Mouse (Mus musculus): ENCODE results near the gene Ccdc103. TPM values are rescaled to one million over a fixed set of nuclear protein-coding genes. Genes with fewer than 3 reads are reported as not detected.
A peak's percentile ranks its signal among the peaks of the same experiment; 100 is the strongest.

The Ccdc103 gene
- total and polyA plus RNA-seq, 2 experiments from 2014 or later: 0.31 to 2.2 TPM

- no peaks in the 10 kb centered on the region for H3K27me3 ChIP-seq (ENCODE audit: insufficient read depth, low read length)
- ATAC-seq (no peak), DNase-seq (ENCODE audit: low spot score) (no peak)
- no peak overlapping the region for H3K27ac ChIP-seq
- WGBS: 73% methylated on average over 4 of the region's 4 CpGs
- no peak overlapping the region for H3K9ac ChIP-seq (replicated peaks; ENCODE audit: low read length)
- H3K36me3 ChIP-seq (ENCODE audit: insufficient read depth, low read length): no peaks in the 10 kb centered on the region
- no peaks in the 10 kb centered on the region for H3K4me1 ChIP-seq (ENCODE audit: insufficient read depth, low read length)
- no peak overlapping the region for H3K4me3 ChIP-seq (ENCODE audit: low read length)
- TF ChIP-seq CTCF (IDR thresholded peaks at IDR 0.05; ENCODE audit: low read depth): no peak
- no peak overlapping the region for H3K4me2 ChIP-seq (ENCODE audit: low read depth, low read length)
- H3K9me3 ChIP-seq (ENCODE audit: low read length): no peaks in the 10 kb centered on the region
These were observed 37.1 kb downstream of the Ccdc103 start for GRCm38 (mm10) chr11:102918077-102918476.

GRCm38 (mm10) chr11:102921491-102921890, 40.5 kb downstream of the Ccdc103 start:
- WGBS: 67% methylated on average over 6 of the region's 6 CpGs
- ATAC-seq (no peak), DNase-seq (ENCODE audit: low spot score) (no peak)
- no peak overlapping the region for H3K4me3 ChIP-seq (ENCODE audit: low read length)
- H3K9ac ChIP-seq (replicated peaks; ENCODE audit: low read length): no peak overlapping the region
- no peaks in the 10 kb centered on the region for H3K9me3 ChIP-seq (ENCODE audit: low read length)
- H3K4me2 ChIP-seq (ENCODE audit: low read depth, low read length): no peak overlapping the region
- no peaks in the 10 kb centered on the region for H3K36me3 ChIP-seq (ENCODE audit: insufficient read depth, low read length)
- no peaks in the 10 kb centered on the region for H3K27me3 ChIP-seq (ENCODE audit: insufficient read depth, low read length)
- H3K27ac ChIP-seq: no peak overlapping the region
- no peaks in the 10 kb centered on the region for H3K4me1 ChIP-seq (ENCODE audit: insufficient read depth, low read length)
- no peak for TF ChIP-seq CTCF (IDR thresholded peaks at IDR 0.05; ENCODE audit: low read depth)

DNA sequence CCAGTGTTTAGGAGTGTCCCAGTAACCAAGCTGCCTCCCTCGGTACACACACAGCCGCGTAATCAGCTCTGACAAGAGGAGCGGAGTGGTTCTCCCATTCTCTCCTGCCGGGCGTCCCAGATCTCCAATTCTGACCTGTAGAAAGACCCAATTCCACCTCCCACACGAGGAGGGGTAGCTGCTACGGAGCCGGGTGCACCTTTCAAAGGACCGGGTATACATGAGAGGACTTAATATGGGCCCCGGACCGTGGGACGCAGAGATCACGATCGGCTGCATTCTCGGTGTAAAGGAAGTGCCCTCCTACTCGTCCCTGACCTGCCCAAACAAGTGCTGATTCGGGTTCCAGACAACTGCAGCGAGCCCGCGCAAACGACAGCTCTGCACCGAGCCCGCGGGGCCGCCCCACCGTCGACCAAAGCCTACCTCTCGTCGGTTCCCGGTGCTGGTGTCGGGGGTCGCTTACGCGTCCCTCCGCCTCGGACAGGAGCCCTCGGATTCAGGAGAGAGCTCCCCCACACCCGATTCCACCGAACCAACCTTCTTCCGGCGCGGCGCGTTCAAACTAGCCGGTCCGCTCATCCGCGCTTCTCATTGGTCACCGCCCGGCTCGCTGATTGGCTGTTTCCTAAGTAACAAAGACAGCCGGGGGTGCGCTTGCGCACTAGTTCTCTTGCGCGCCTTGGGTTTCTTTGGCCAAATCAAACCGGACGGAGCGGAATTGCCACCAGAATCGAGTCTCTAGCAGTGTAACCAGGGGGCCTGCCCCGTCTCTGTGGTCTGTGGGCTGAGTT, 43.8 kb downstream of the Ccdc103 start, which contains the start of gene Kif18b:
TSS of gene Kif18b (minus strand) at position 568 of the 794 bp plus-strand sequence.
- DNase-seq (ENCODE audit: low spot score): peak; percentile 98
- Histone ChIP-seq H3K27me3 (ENCODE audit: insufficient read depth, low read length) (no peaks in the 10 kb centered on the region), H3K9ac (replicated peaks; ENCODE audit: low read length) (peak within 1 kb of the TSS; percentile 10; the same call in 1 of the 2 replicates), H3K27ac (peak within 1 kb of the TSS; percentile 67), H3K4me2 (ENCODE audit: low read depth, low read length) (peak within 1 kb of the TSS; percentile 71), H3K4me3 (ENCODE audit: low read length) (peak within 1 kb of the TSS; percentile 53), H3K9me3 (ENCODE audit: low read length) (no peaks in the 10 kb centered on the region), H3K36me3 (ENCODE audit: insufficient read depth, low read length) (no peaks in the 10 kb centered on the region), H3K4me1 (ENCODE audit: insufficient read depth, low read length) (no peaks in the 10 kb centered on the region)
- under 1% methylated on average over 62 of the region's 62 CpGs for WGBS
- TF ChIP-seq CTCF (IDR thresholded peaks at IDR 0.05; ENCODE audit: low read depth): no peak
- peak; percentile 96 for ATAC-seq

DNA sequence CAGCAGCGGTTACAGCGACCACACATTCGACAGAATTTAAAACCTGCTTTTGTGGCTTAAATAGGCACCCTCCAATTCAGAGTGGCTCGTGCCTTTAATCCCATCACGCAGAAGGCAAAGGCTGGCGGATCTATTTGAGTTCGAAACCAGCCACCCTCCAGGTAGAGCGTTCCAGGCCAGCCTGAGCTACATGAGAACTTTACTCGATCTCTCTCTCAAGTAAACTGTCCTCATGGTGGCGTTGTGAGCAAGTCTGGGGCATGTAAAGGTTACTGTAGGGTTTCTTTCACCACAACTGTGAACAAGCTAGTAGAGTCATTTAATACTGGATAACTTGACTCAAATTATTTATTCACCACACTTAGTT, 44.3 kb downstream of the Ccdc103 start:
- peak; percentile 57 for TF ChIP-seq CTCF (IDR thresholded peaks at IDR 0.05; ENCODE audit: low read depth)
- Histone ChIP-seq H3K4me3 (ENCODE audit: low read length) (peak overlapping the region; percentile 53), H3K36me3 (ENCODE audit: insufficient read depth, low read length) (no peaks in the 10 kb centered on the region), H3K9ac (replicated peaks; ENCODE audit: low read length) (0 out of 2 replicates have a peak overlapping the region, but pooled peaks have one; percentile 10), H3K27me3 (ENCODE audit: insufficient read depth, low read length) (no peaks in the 10 kb centered on the region), H3K9me3 (ENCODE audit: low read length) (no peaks in the 10 kb centered on the region), H3K4me2 (ENCODE audit: low read depth, low read length) (peak overlapping the region; percentile 71), H3K4me1 (ENCODE audit: insufficient read depth, low read length) (no peaks in the 10 kb centered on the region), H3K27ac (peak overlapping the region; percentile 67)
- WGBS: 0% methylated on average over 10 of the region's 10 CpGs
- ATAC-seq: peak; percentile 76; the same call in 1 of the 2 replicates
- peak; percentile 62 for DNase-seq (ENCODE audit: low spot score)

DNA sequence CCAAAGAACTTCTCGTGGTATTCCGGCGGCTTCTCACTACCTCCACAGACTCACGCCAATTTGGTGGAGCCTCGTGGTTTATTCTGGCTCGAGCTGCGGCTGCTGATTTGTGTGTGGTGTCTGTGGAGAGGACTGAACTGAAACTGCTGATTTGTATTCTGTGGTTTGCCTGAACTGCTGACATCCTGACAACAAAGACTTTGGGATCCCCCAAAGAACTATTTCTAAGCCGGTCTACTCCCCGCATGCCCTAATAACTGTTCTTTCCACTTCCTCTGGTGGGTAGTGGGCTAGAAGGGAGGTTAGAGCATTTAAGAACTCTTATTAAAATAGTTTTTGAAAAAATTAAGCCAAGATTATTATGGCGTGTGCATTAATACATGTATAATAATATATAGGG, 49.7 kb downstream of the Ccdc103 start:
- no peak overlapping the region for H3K27ac ChIP-seq
- TF ChIP-seq CTCF (IDR thresholded peaks at IDR 0.05; ENCODE audit: low read depth): no peak
- H3K36me3 ChIP-seq (ENCODE audit: insufficient read depth, low read length): no peaks in the 10 kb centered on the region
- H3K27me3 ChIP-seq (ENCODE audit: insufficient read depth, low read length): no peaks in the 10 kb centered on the region
- no peaks in the 10 kb centered on the region for H3K4me1 ChIP-seq (ENCODE audit: insufficient read depth, low read length)
- ATAC-seq (no peak), DNase-seq (ENCODE audit: low spot score) (no peak)
- H3K9me3 ChIP-seq (ENCODE audit: low read length): no peaks in the 10 kb centered on the region
- no peak overlapping the region for H3K4me3 ChIP-seq (ENCODE audit: low read length)
- no peak overlapping the region for H3K9ac ChIP-seq (replicated peaks; ENCODE audit: low read length)
- 90% methylated on average over 10 of the region's 10 CpGs for WGBS
- no peak overlapping the region for H3K4me2 ChIP-seq (ENCODE audit: low read depth, low read length)

Other genes with a start within 250 kb of the Ccdc103 start
- 0.65 TPM in 1 of 2 replicates, not detected in the other for gene Meioc, start 217.5 kb upstream of the Ccdc103 start, total RNA-seq (2014; rRNA removed)
- gene Meioc, start 217.5 kb upstream of the Ccdc103 start, polyA plus RNA-seq (2015; fragmentation: Nextera tagmentation; extraction: Ambion mirVana): 0.24 and 0.32 TPM in 2 replicates
- gene Ccdc43, start 183.4 kb upstream of the Ccdc103 start, total RNA-seq (2014; rRNA removed): 16.6 and 22.5 TPM in 2 replicates
- 28.1 and 30.7 TPM in 2 replicates for gene Ccdc43, start 183.4 kb upstream of the Ccdc103 start, polyA plus RNA-seq (2015; fragmentation: Nextera tagmentation; extraction: Ambion mirVana)
- gene Adam11, start 119.8 kb upstream of the Ccdc103 start, total RNA-seq (2014; rRNA removed): 33.1 and 34.5 TPM in 2 replicates
- 17.2 and 17.8 TPM in 2 replicates for gene Adam11, start 119.8 kb upstream of the Ccdc103 start, polyA plus RNA-seq (2015; fragmentation: Nextera tagmentation; extraction: Ambion mirVana)
- gene Gjc1, start 61.5 kb upstream of the Ccdc103 start, total RNA-seq (2014; rRNA removed): 13.2 and 18.0 TPM in 2 replicates
- gene Gjc1, start 61.5 kb upstream of the Ccdc103 start, polyA plus RNA-seq (2015; fragmentation: Nextera tagmentation; extraction: Ambion mirVana): 21.3 and 24.1 TPM in 2 replicates
- 12.4 and 15.8 TPM in 2 replicates for gene Higd1b, start 45.4 kb upstream of the Ccdc103 start, total RNA-seq (2014; rRNA removed)
- gene Higd1b, start 45.4 kb upstream of the Ccdc103 start, polyA plus RNA-seq (2015; fragmentation: Nextera tagmentation; extraction: Ambion mirVana): 14.5 and 15.0 TPM in 2 replicates
- 63.8 and 70.8 TPM in 2 replicates for gene Eftud2, start 219 bp upstream of the Ccdc103 start, total RNA-seq (2014; rRNA removed)
- 104 and 106 TPM in 2 replicates for gene Eftud2, start 219 bp upstream of the Ccdc103 start, polyA plus RNA-seq (2015; fragmentation: Nextera tagmentation; extraction: Ambion mirVana)
- not detected in 2 replicates for gene Fam187a, start 4.0 kb downstream of the Ccdc103 start, total RNA-seq (2014; rRNA removed)
- not detected in 2 replicates for gene Fam187a, start 4.0 kb downstream of the Ccdc103 start, polyA plus RNA-seq (2015; fragmentation: Nextera tagmentation; extraction: Ambion mirVana)
- 79.1 and 105 TPM in 2 replicates for gene Gfap, start 19.7 kb downstream of the Ccdc103 start, total RNA-seq (2014; rRNA removed)
- gene Gfap, start 19.7 kb downstream of the Ccdc103 start, polyA plus RNA-seq (2015; fragmentation: Nextera tagmentation; extraction: Ambion mirVana): 74.4 and 89.2 TPM in 2 replicates
- gene Kif18b, start 43.9 kb downstream of the Ccdc103 start, total RNA-seq (2014; rRNA removed): 9.2 and 11.7 TPM in 2 replicates
- gene Kif18b, start 43.9 kb downstream of the Ccdc103 start, polyA plus RNA-seq (2015; fragmentation: Nextera tagmentation; extraction: Ambion mirVana): 1.9 and 2.1 TPM in 2 replicates
- 61.0 and 65.6 TPM in 2 replicates for gene C1ql1, start 65.5 kb downstream of the Ccdc103 start, total RNA-seq (2014; rRNA removed)
- gene C1ql1, start 65.5 kb downstream of the Ccdc103 start, polyA plus RNA-seq (2015; fragmentation: Nextera tagmentation; extraction: Ambion mirVana): 16.9 and 18.9 TPM in 2 replicates
- gene Nmt1, start 147.0 kb downstream of the Ccdc103 start, total RNA-seq (2014; rRNA removed): 61.0 and 71.5 TPM in 2 replicates
- gene Nmt1, start 147.0 kb downstream of the Ccdc103 start, polyA plus RNA-seq (2015; fragmentation: Nextera tagmentation; extraction: Ambion mirVana): 39.8 and 45.3 TPM in 2 replicates
- gene Dcakd, start 147.1 kb downstream of the Ccdc103 start, total RNA-seq (2014; rRNA removed): 176 and 187 TPM in 2 replicates
- gene Dcakd, start 147.1 kb downstream of the Ccdc103 start, polyA plus RNA-seq (2015; fragmentation: Nextera tagmentation; extraction: Ambion mirVana): 138 and 149 TPM in 2 replicates
- gene Plcd3, start 220.5 kb downstream of the Ccdc103 start, total RNA-seq (2014; rRNA removed): 9.4 and 13.8 TPM in 2 replicates
- gene Plcd3, start 220.5 kb downstream of the Ccdc103 start, polyA plus RNA-seq (2015; fragmentation: Nextera tagmentation; extraction: Ambion mirVana): 3.9 and 4.8 TPM in 2 replicates
- gene Acbd4, start 220.5 kb downstream of the Ccdc103 start, total RNA-seq (2014; rRNA removed): 13.2 and 19.0 TPM in 2 replicates
- gene Acbd4, start 220.5 kb downstream of the Ccdc103 start, polyA plus RNA-seq (2015; fragmentation: Nextera tagmentation; extraction: Ambion mirVana): 18.5 and 20.8 TPM in 2 replicates
- 15.1 and 15.8 TPM in 2 replicates for gene Hexim1, start 235.0 kb downstream of the Ccdc103 start, total RNA-seq (2014; rRNA removed)
- 4.4 and 5.1 TPM in 2 replicates for gene Hexim1, start 235.0 kb downstream of the Ccdc103 start, polyA plus RNA-seq (2015; fragmentation: Nextera tagmentation; extraction: Ambion mirVana)

All from hindbrain, postnatal 0 days (tissue).